Mouse (Mus musculus): Measurements from ENCODE around the gene Krt9.
"Not testable (repeated sequence)": the region's sequence is repeated elsewhere in the genome, so short reads cannot be mapped to it uniquely, and the experiment has no call there.

Gene Krt9

GRCm38 (mm10) chr11:100192992-100193391, at the start of gene Krt9:
Gene Krt9 (minus strand): TSS chr11:100193246.
- no peak for DNase-seq (ENCODE audit: low spot score)

GRCm38 (mm10) chr11:100240272-100240671, 47.2 kb upstream of the Krt9 start:
- not testable (repeated sequence) for DNase-seq (ENCODE audit: low spot score)

- no peak for DNase-seq (ENCODE audit: low spot score)
Observed at GRCm38 (mm10) chr11:100221741-100222140, 28.7 kb upstream of the Krt9 start.

GRCm38 (mm10) chr11:100219304-100219703, 26.3 kb upstream of the Krt9 start:
- DNase-seq (ENCODE audit: low spot score): no peak

- DNase-seq (ENCODE audit: low spot score): no peak
Observed at GRCm38 (mm10) chr11:100208542-100208941, 15.5 kb upstream of the Krt9 start.

GRCm38 (mm10) chr11:100207498-100207897, 14.5 kb upstream of the Krt9 start, which contains the start of gene Krt14:
Gene Krt14 (minus strand): TSS chr11:100207548.
- no peak for DNase-seq (ENCODE audit: low spot score)

- DNase-seq (ENCODE audit: low spot score): no peak
Observed at GRCm38 (mm10) chr11:100203448-100203847, 10.4 kb upstream of the Krt9 start.

GRCm38 (mm10) chr11:100202906-100203305, 9.9 kb upstream of the Krt9 start:
- DNase-seq (ENCODE audit: low spot score): no peak

- DNase-seq (ENCODE audit: low spot score): no peak
Observed at GRCm38 (mm10) chr11:100200104-100200820, 7.2 kb upstream of the Krt9 start.

- DNase-seq (ENCODE audit: low spot score): no peak
Observed at GRCm38 (mm10) chr11:100198666-100199065, 5.6 kb upstream of the Krt9 start.

- no peak for DNase-seq (ENCODE audit: low spot score)
Observed at GRCm38 (mm10) chr11:100191820-100192219, 1.2 kb downstream of the Krt9 start.

- no peak for DNase-seq (ENCODE audit: low spot score)
Observed at GRCm38 (mm10) chr11:100186736-100187135, 6.3 kb downstream of the Krt9 start.

GRCm38 (mm10) chr11:100181725-100182124, 11.3 kb downstream of the Krt9 start:
- no peak for DNase-seq (ENCODE audit: low spot score)

GRCm38 (mm10) chr11:100179260-100179659, 13.8 kb downstream of the Krt9 start:
- DNase-seq (ENCODE audit: low spot score): no peak

- DNase-seq (ENCODE audit: low spot score): no peak
Observed at GRCm38 (mm10) chr11:100178307-100178706, 14.7 kb downstream of the Krt9 start.

- DNase-seq (ENCODE audit: low spot score): no peak
Observed at GRCm38 (mm10) chr11:100176791-100177190, 16.3 kb downstream of the Krt9 start.

GRCm38 (mm10) chr11:100168765-100169762, 24.0 kb downstream of the Krt9 start:
- DNase-seq (ENCODE audit: low spot score): peak; percentile 18

GRCm38 (mm10) chr11:100168071-100168470, 25.0 kb downstream of the Krt9 start:
- DNase-seq (ENCODE audit: low spot score): peak; percentile 53

GRCm38 (mm10) chr11:100164392-100164791, 28.7 kb downstream of the Krt9 start:
- no peak for DNase-seq (ENCODE audit: low spot score)

- DNase-seq (ENCODE audit: low spot score): no peak
Observed at GRCm38 (mm10) chr11:100157908-100158477, 35.1 kb downstream of the Krt9 start.

- DNase-seq (ENCODE audit: low spot score): no peak
Observed at GRCm38 (mm10) chr11:100157331-100157730, 35.7 kb downstream of the Krt9 start.

- DNase-seq (ENCODE audit: low spot score): peak; percentile 24
Observed at GRCm38 (mm10) chr11:100155497-100156255, 37.4 kb downstream of the Krt9 start.
